Mouse (Mus musculus) lung, adult 2 months (tissue): ENCODE data around the gene Arf5.

Experiments
- CTCF ChIP-seq: fragments of 200-500 bp; IDR thresholded peaks from 2 replicates; pipeline ENCODE4 v1.5.1; 2011; ENCODE audit warnings: mild to moderate bottlenecking, low read length, control low read depth; ENCODE audit not compliant: insufficient read depth
- POLR2A ChIP-seq: fragments of 200-500 bp; IDR thresholded peaks from 2 replicates; pipeline ENCODE4 v1.6.1; 2011; ENCODE audit warnings: low read depth, mild to moderate bottlenecking, control low read depth, low read length, borderline replicate concordance; ENCODE audit errors: extremely low read depth

GRCm38 (mm10) chr6:28450481-28450880 is 27.1 kb downstream of the Arf5 start:
- TF ChIP-seq POLR2A (no peak), CTCF (no peak)
